Mouse (Mus musculus) hindbrain, embryonic 11.5 days (tissue): ENCODE measurements around the gene Btbd3. TPM values are rescaled to one million over a fixed set of nuclear protein-coding genes. Genes with fewer than 3 reads are reported as not detected.

ENCODE experiments used
- ATAC-seq: fragments of 200-750 bp; cut with Nextera tagmentation; 2 replicates; pipeline ENCODE4 v1.8.0; 2017; ENCODE audit warnings: mild to moderate bottlenecking, moderate TSS enrichment, moderate library complexity; ENCODE audit not compliant: low FRiP score
- DNase-seq: peaks from one replicate; pipeline ENCODE4 v3.0.0-alpha.2; 2015; ENCODE audit warnings: low spot score
- H3K27ac ChIP-seq: fragments of 300-500 bp; sonication (generic); 2 replicates; pipeline ENCODE4 v1.5.1; 2014; ENCODE audit warnings: mild to moderate bottlenecking, low read depth, low read length
- H3K27me3 ChIP-seq: fragments of 300-500 bp; sonication (generic); 2 replicates; pipeline ENCODE4 v1.6.1; 2014; ENCODE audit warnings: mild to moderate bottlenecking, low read length, moderate library complexity, mixed read lengths; ENCODE audit not compliant: control insufficient read depth, insufficient read depth
- H3K36me3 ChIP-seq: fragments of 300-500 bp; sonication (generic); 2 replicates; pipeline ENCODE4 v1.6.1; 2014; ENCODE audit warnings: mild to moderate bottlenecking, low read length, moderate library complexity, mixed read lengths; ENCODE audit not compliant: control insufficient read depth, insufficient read depth
- H3K4me1 ChIP-seq: fragments of 300-500 bp; sonication (generic); replicated peaks from 2 replicates; pipeline ENCODE4 v1.6.1; 2014; ENCODE audit warnings: low read length, mixed read lengths; ENCODE audit not compliant: control insufficient read depth, insufficient read depth
- H3K4me2 ChIP-seq: fragments of 300-500 bp; sonication (generic); replicated peaks from 2 replicates; pipeline ENCODE4 v1.6.1; 2014; ENCODE audit warnings: mild to moderate bottlenecking, low read depth, low read length
- H3K4me3 ChIP-seq: fragments of 300-500 bp; sonication (generic); 2 replicates; pipeline ENCODE4 v1.5.1; 2014; ENCODE audit warnings: low read depth, low read length
- H3K9ac ChIP-seq: fragments of 300-500 bp; sonication (generic); 2 replicates; pipeline ENCODE4 v1.6.1; 2014; ENCODE audit warnings: low read depth, low read length
- H3K9me3 ChIP-seq: fragments of 300-500 bp; sonication (generic); 2 replicates; pipeline ENCODE4 v1.6.1; 2016; ENCODE audit warnings: low read length; ENCODE audit not compliant: control insufficient read depth
- whole genome bisulfite sequencing: fragments of 180-500 bp; shearing (Covaris S2); extraction: QIAGEN DNeasy Blood & Tissue Kit; methylation state at CpG from one replicate; pipeline ENCODE4 v1.1.7; 2014; 5-methylcytosine and 5-hydroxymethylcytosine counted together
- polyA plus RNA-seq: library from polyadenylated mRNA; unstranded; fragments of >200 nt; fragmentation: Nextera tagmentation; extraction: Ambion mirVana; gene quantifications from 2 replicates; pipeline ENCODE4 v1.2.1, GENCODE M21; 2014

The Btbd3 gene
- polyA plus RNA-seq: 19.3 and 21.0 TPM in 2 replicates

DNA sequence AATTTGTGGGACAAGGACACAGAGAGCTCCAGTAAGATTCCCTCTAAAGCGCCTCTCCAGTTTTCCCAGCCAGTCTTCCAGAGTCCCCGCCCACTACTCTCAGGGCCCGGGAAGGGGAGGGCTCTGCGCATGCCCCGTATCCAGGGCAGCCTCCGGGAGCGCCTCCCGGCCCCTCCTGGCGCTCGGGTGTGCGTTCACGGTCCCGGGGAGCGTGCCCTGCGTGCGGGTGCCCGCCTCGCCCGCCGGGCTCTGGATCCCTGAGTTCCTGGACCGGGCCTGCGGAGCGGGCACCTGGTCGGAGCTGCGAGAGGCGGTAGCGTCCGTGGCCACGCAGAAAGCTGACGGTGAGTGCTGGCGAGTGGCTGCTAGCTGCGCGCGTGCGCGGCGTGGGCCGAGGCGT, at the start of gene Btbd3:
Gene Btbd3 (plus strand): TSS at position 155 of the 400 bp plus-strand sequence.
- peak within 1 kb of the TSS; percentile 91 for H3K9ac ChIP-seq
- no peaks in the 10 kb centered on the region for H3K36me3 ChIP-seq
- under 1% methylated on average over 37 of the region's 39 CpGs for WGBS
- H3K9me3 ChIP-seq: no peaks in the 10 kb centered on the region
- ATAC-seq (peak; percentile 98), DNase-seq (peak; percentile 95)
- H3K27ac ChIP-seq: peak within 1 kb of the TSS; percentile 79
- peak within 1 kb of the TSS; percentile 66 for H3K4me2 ChIP-seq
- H3K4me3 ChIP-seq: peak within 1 kb of the TSS; percentile 95
- H3K4me1 ChIP-seq: no peaks in the 10 kb centered on the region
- no peaks in the 10 kb centered on the region for H3K27me3 ChIP-seq

DNA sequence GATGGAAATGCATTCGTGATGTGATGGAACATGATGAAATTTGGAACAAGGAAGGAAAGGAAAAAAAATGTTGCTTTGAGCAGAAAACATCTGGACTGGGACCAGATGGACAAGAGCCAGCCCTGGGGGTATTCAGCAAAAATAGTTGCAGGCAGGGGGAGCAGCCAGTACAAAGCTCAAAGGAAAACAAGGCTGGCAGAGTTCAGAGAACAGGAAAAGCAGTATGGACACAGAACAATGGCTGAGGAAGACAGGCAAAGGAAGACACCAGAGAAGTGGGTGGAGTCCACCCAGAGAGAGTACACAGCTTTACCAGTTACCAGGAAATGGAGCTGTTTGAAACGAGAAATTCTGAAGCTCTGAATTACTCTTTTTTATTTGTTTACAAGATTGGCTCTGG, 40.8 kb upstream of the Btbd3 start:
- Histone ChIP-seq H3K4me2 (no peak overlapping the region), H3K27me3 (no peaks in the 10 kb centered on the region), H3K9ac (no peak overlapping the region), H3K4me1 (no peaks in the 10 kb centered on the region), H3K36me3 (no peaks in the 10 kb centered on the region), H3K4me3 (no peak overlapping the region), H3K27ac (no peak overlapping the region), H3K9me3 (no peaks in the 10 kb centered on the region)
- WGBS: 49% methylated on average over 2 of the region's 2 CpGs
- ATAC-seq: no peak
- DNase-seq: no peak

DNA sequence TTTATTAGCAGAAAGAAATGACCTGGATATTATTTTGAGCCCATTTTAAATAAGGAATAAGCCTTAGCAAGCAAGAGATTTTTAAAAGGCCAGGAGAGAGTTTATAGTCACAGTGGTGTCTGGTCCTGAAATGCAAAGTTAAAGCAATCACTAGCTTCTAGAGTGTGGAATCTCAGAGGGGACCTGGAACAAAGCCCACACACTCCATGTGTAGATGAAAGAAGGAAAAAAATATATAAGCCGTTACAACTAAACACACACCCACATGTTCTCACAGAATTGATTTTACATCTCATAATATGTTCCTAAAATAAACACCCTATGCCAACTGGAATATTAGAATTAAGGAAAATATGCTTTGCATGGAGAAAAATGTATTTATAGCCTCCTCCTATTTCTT, 36.1 kb upstream of the Btbd3 start:
- no peak overlapping the region for H3K4me2 ChIP-seq
- H3K9me3 ChIP-seq: no peaks in the 10 kb centered on the region
- 85% methylated on average over 1 of the region's 1 CpGs for WGBS
- H3K27ac ChIP-seq: no peak overlapping the region
- DNase-seq: no peak
- no peak overlapping the region for H3K9ac ChIP-seq
- no peak for ATAC-seq
- H3K27me3 ChIP-seq: no peaks in the 10 kb centered on the region
- no peaks in the 10 kb centered on the region for H3K4me1 ChIP-seq
- no peaks in the 10 kb centered on the region for H3K36me3 ChIP-seq
- no peak overlapping the region for H3K4me3 ChIP-seq

DNA sequence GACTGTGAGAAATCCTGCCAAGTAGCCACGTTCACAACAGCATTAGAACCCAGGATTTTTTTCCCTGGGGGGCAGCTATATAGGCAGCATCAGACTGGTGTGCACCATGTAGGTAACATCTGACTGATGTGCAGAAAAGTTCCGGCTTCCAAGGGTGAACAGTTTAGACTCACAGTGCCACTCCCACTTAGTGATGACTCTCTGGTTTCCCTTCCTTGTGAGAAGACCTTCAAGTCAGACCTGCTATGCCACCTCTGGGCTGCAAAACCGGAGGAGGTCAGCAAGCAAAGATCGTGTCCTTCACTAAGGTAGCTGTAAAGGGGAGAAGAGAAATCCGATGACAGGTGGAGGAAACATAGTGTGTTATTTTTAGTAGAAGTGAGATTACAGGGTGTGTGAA, 24.1 kb upstream of the Btbd3 start:
- Histone ChIP-seq H3K4me1 (no peaks in the 10 kb centered on the region), H3K27me3 (no peaks in the 10 kb centered on the region), H3K36me3 (no peaks in the 10 kb centered on the region), H3K9ac (no peak overlapping the region), H3K9me3 (no peaks in the 10 kb centered on the region), H3K4me2 (no peak overlapping the region), H3K27ac (no peak overlapping the region), H3K4me3 (no peak overlapping the region)
- ATAC-seq (no peak), DNase-seq (no peak)
- 75% methylated on average over 5 of the region's 5 CpGs for WGBS

DNA sequence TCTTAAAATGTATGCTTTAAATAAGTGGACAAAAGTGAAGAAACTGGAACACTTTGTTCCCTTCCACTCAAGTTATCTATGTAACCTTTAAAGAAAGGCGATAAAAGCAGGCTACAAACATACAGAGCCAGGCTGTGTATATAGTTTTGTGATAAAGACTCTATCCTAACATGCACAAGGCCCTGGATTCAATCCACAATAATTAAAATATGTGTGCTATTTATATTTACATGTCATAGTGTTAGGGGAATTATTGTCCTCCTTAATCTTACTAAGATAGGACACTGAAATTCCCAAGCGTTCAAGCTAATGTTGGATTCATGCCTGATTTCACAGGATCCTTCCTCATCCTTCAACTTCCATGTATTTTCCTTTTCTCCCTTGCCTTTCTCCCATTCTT, 20.2 kb upstream of the Btbd3 start:
- no peak overlapping the region for H3K4me2 ChIP-seq
- DNase-seq (no peak), ATAC-seq (no peak)
- H3K36me3 ChIP-seq: no peaks in the 10 kb centered on the region
- no peaks in the 10 kb centered on the region for H3K9me3 ChIP-seq
- H3K9ac ChIP-seq: no peak overlapping the region
- no peak overlapping the region for H3K27ac ChIP-seq
- H3K4me1 ChIP-seq: no peaks in the 10 kb centered on the region
- H3K27me3 ChIP-seq: no peaks in the 10 kb centered on the region
- WGBS: 93% methylated on average over 2 of the region's 2 CpGs
- no peak overlapping the region for H3K4me3 ChIP-seq

DNA sequence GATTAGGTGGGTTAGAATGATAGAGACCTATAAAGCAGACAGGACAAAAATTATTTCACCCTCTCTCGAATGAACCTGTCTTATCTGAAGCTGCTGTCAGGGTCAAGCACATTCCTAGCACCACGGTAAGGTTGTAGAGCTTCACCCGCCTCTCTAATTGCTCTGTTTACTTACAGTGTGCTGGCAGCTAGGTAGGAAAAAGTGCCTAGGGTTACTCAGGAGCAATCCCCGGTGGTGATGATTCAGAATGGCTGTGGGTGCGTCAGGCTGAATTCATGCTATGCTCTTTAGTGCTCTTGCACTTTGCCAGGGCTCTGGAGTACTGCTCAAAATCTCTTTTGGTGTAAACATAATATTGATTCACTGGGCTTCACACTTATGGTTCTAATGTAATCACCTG, 13.9 kb upstream of the Btbd3 start:
- no peaks in the 10 kb centered on the region for H3K36me3 ChIP-seq
- H3K9me3 ChIP-seq: no peaks in the 10 kb centered on the region
- H3K4me3 ChIP-seq: no peak overlapping the region
- no peaks in the 10 kb centered on the region for H3K27me3 ChIP-seq
- no peak overlapping the region for H3K4me2 ChIP-seq
- WGBS: 63% methylated on average over 5 of the region's 5 CpGs
- ATAC-seq: no peak
- no peak for DNase-seq
- no peak overlapping the region for H3K27ac ChIP-seq
- no peaks in the 10 kb centered on the region for H3K4me1 ChIP-seq
- H3K9ac ChIP-seq: no peak overlapping the region

DNA sequence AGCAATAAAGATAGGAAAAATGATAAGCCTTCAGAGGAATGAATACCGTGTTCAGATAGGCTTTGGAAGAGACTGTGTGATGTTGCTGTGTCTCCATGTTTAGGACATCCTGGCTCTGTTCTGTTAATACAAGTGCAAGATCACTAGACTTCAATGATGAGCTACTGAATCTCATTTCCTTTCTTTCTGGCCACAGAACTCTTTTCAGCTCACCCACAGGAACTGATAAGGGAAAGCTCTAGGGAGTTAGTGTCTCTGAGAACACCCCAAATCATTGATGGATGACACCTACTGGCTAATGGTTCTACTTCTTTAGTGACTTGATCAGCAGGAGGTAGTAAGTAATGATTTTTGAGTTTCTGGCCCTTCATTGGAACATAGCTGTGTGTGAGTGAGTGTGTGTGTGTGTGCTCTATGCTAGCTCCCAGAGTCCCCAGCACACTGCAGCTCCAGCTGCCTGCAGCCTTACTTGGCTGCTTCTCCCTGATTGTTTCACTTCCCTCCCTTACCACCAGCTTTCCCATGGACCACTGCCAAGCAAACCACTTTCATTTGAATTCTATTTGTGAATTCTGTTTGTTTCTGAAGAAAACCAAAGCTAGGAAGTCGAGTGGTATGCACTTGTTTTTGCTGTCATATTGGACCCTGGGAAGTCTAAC, 10.6 kb upstream of the Btbd3 start:
- Histone ChIP-seq H3K4me2 (no peak overlapping the region), H3K4me3 (no peak overlapping the region), H3K27ac (no peak overlapping the region), H3K9me3 (no peaks in the 10 kb centered on the region), H3K36me3 (no peaks in the 10 kb centered on the region), H3K9ac (no peak overlapping the region), H3K27me3 (no peaks in the 10 kb centered on the region), H3K4me1 (no peaks in the 10 kb centered on the region)
- 70% methylated on average over 2 of the region's 2 CpGs for WGBS
- no peak for ATAC-seq
- no peak for DNase-seq

DNA sequence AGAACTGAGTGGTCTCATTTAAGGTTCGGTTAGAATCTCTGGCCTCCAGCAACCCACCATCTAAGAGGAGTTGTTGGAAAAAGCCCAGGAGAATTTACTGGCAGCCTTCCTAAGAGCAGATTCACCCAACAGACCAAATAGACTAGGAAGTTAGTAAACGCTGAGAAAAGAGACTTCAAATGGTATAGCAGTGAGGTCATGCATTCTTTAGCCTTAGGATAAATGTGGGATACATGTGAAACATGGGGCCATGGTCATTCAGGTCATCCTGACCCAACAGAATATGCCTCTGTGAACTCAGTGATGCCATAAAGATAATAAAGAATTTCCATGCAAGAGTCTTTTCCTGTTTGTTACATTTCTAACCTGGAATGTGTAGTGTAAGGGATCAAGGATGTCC, 8.4 kb upstream of the Btbd3 start:
- no peaks in the 10 kb centered on the region for H3K4me1 ChIP-seq
- no peak overlapping the region for H3K9ac ChIP-seq
- H3K27me3 ChIP-seq: no peaks in the 10 kb centered on the region
- H3K36me3 ChIP-seq: no peaks in the 10 kb centered on the region
- 76% methylated on average over 2 of the region's 2 CpGs for WGBS
- H3K9me3 ChIP-seq: no peaks in the 10 kb centered on the region
- no peak overlapping the region for H3K4me2 ChIP-seq
- no peak overlapping the region for H3K4me3 ChIP-seq
- H3K27ac ChIP-seq: no peak overlapping the region
- DNase-seq (no peak), ATAC-seq (no peak)

DNA sequence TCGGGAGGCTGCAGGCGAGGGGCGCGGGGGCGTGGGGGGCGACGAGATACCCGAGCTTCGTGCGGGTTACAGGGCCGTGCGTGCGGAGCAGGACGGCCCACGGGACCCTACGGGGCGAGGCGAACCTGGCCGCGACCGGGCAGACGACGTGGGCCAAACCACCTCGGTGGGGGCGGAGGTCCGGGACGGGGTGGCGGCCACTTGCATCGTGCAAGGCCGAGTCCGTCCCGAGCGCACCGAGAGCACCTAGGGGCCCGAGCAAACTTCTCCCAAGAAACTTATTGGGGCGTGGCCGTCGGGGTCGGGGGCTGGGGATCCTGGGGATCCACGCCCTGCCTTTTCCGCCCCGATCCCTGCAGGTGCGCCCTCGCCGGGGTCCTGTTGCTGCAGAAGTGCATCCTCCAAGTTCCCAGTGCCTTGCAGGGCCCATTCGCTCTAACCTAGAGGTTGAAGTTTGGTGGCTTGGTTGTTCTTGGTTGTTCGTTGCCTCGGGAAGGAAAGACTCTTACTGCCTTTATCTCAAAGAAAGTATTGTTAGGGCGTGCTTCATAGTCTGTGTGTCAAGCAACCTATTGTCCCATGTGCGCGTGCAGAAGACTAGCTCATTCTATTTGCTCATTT, 596 bp downstream of the Btbd3 start:
- Histone ChIP-seq H3K4me3 (peak overlapping the region; percentile 95), H3K36me3 (no peaks in the 10 kb centered on the region), H3K9ac (peak overlapping the region; percentile 91), H3K9me3 (no peaks in the 10 kb centered on the region), H3K27me3 (no peaks in the 10 kb centered on the region), H3K27ac (peak overlapping the region; percentile 79), H3K4me1 (no peaks in the 10 kb centered on the region), H3K4me2 (peak overlapping the region; percentile 66)
- under 1% methylated on average over 50 of the region's 51 CpGs for WGBS
- DNase-seq (peak; percentile 62), ATAC-seq (peak; percentile 82)
